ENCODE assay signal across 14 mouse cellular contexts in genomic region chr1:188537021-188537420, GRCm38 (mm10).
"Had no signal": no experiment of that assay in that cellular context is flagged by ENCODE, and none has a peak within 500 bp of the region (broad histone marks: within the 10 kb centered on the region; RNA-seq: fewer than 3 reads in every experiment).

No protein-coding gene starts in this region.

- DNase-seq: lung, adult 18-20 months; lung, embryonic 14.5 days; lung, postnatal 10 days; lung, postnatal 4 days; midbrain, embryonic 14.5 days; retina, postnatal 1 day; right cerebral cortex, adult 18-20 months; right cerebral cortex, postnatal 25 days; right cerebral cortex, postnatal 4 days; spleen, adult 18-20 months; thymus, adult 18-20 months; thymus, postnatal 14 days; thymus, postnatal 36 days had no signal

- ATAC-seq: midbrain, embryonic 16.5 days had no signal
